Mouse (Mus musculus) induced T-regulatory cell, adult 2 months (primary cell): Measurements from ENCODE around the gene Itpr2.
A peak's percentile ranks its signal among the peaks of the same experiment; 100 is the strongest.

ENCODE experiments used
- DNase-seq: peaks from one replicate; pipeline ENCODE4 v3.0.0-alpha.2; 2012; ENCODE audit warnings: low read depth

Itpr2 gene

GRCm38 (mm10) chr6:146309335-146309734, 192.7 kb downstream of the Itpr2 start:
- DNase-seq, result no peak

- DNase-seq, result no peak
These were observed 196.0 kb downstream of the Itpr2 start for GRCm38 (mm10) chr6:146305995-146306394.

- DNase-seq, result no peak
These were observed 197.9 kb downstream of the Itpr2 start for GRCm38 (mm10) chr6:146304088-146304487.

- DNase-seq, result no peak
These were observed 198.7 kb downstream of the Itpr2 start for GRCm38 (mm10) chr6:146303336-146303735.

- DNase-seq, result no peak
These were observed 199.4 kb downstream of the Itpr2 start for GRCm38 (mm10) chr6:146302574-146303130.

GRCm38 (mm10) chr6:146302101-146302500, 199.9 kb downstream of the Itpr2 start:
- no peak for DNase-seq

GRCm38 (mm10) chr6:146300961-146301360, 201.1 kb downstream of the Itpr2 start:
- DNase-seq, result no peak

GRCm38 (mm10) chr6:146298712-146299111, 203.3 kb downstream of the Itpr2 start:
- peak; percentile 63 for DNase-seq

- DNase-seq, result no peak
These were observed 211.0 kb downstream of the Itpr2 start for GRCm38 (mm10) chr6:146291036-146291435.

- DNase-seq, result no peak
These were observed 212.2 kb downstream of the Itpr2 start for GRCm38 (mm10) chr6:146289801-146290200.

GRCm38 (mm10) chr6:146288266-146288665, 213.8 kb downstream of the Itpr2 start:
- no peak for DNase-seq

GRCm38 (mm10) chr6:146284921-146285565, 217.0 kb downstream of the Itpr2 start:
- no peak for DNase-seq

- DNase-seq, result no peak
These were observed 218.0 kb downstream of the Itpr2 start for GRCm38 (mm10) chr6:146283981-146284380.

- no peak for DNase-seq
These were observed 219.9 kb downstream of the Itpr2 start for GRCm38 (mm10) chr6:146282061-146282659.

- peak; percentile 75 for DNase-seq
These were observed 220.7 kb downstream of the Itpr2 start for GRCm38 (mm10) chr6:146281176-146281899.

GRCm38 (mm10) chr6:146273256-146273655, 228.8 kb downstream of the Itpr2 start:
- DNase-seq, result no peak

GRCm38 (mm10) chr6:146272253-146273036, 229.6 kb downstream of the Itpr2 start:
- peak; percentile 88 for DNase-seq

GRCm38 (mm10) chr6:146270776-146271533, 231.1 kb downstream of the Itpr2 start:
- peak; percentile 76 for DNase-seq

GRCm38 (mm10) chr6:146270162-146270561, 231.9 kb downstream of the Itpr2 start:
- DNase-seq, result no peak

GRCm38 (mm10) chr6:146269291-146269690, 232.7 kb downstream of the Itpr2 start:
- DNase-seq, result no peak

- no peak for DNase-seq
These were observed 241.2 kb downstream of the Itpr2 start for GRCm38 (mm10) chr6:146260674-146261376.
